Mouse (Mus musculus) midbrain, embryonic 11.5 days (tissue): ENCODE results near the gene Mpig6b. TPM values are rescaled to one million over a fixed set of nuclear protein-coding genes. Genes with fewer than 3 reads are reported as not detected.

Experiments
- ATAC-seq: fragments of 200-750 bp; cut with Nextera tagmentation; 2 replicates; pipeline ENCODE4 v1.8.0; 2017; ENCODE audit warnings: moderate TSS enrichment, moderate library complexity; ENCODE audit not compliant: low FRiP score
- DNase-seq: peaks from one replicate; pipeline ENCODE4 v3.0.0; 2015; ENCODE audit warnings: low spot score; ENCODE audit errors: missing footprints
- H3K27ac ChIP-seq: fragments of 300-500 bp; sonication (generic); 2 replicates; pipeline ENCODE4 v1.5.1; 2014; ENCODE audit warnings: low read depth, low read length
- H3K27me3 ChIP-seq: fragments of 300-500 bp; sonication (generic); 2 replicates; pipeline ENCODE4 v1.6.1; 2014; ENCODE audit warnings: mild to moderate bottlenecking, low read length, moderate library complexity, mixed read lengths; ENCODE audit not compliant: control insufficient read depth, insufficient read depth
- H3K36me3 ChIP-seq: fragments of 300-500 bp; sonication (generic); 2 replicates; pipeline ENCODE4 v1.6.1; 2014; ENCODE audit warnings: mild to moderate bottlenecking, low read length, moderate library complexity, mixed read lengths; ENCODE audit not compliant: control insufficient read depth, insufficient read depth
- H3K4me1 ChIP-seq: fragments of 300-500 bp; sonication (generic); 2 replicates; pipeline ENCODE4 v1.6.1; 2014; ENCODE audit warnings: low read length; ENCODE audit not compliant: control insufficient read depth, insufficient read depth
- H3K4me2 ChIP-seq: fragments of 300-500 bp; sonication (generic); 2 replicates; pipeline ENCODE4 v1.6.1; 2014; ENCODE audit warnings: mild to moderate bottlenecking, moderate library complexity
- H3K4me3 ChIP-seq: fragments of 300-500 bp; sonication (generic); 2 replicates; pipeline ENCODE4 v1.5.1; 2014; ENCODE audit warnings: low read depth, low read length
- H3K9ac ChIP-seq: fragments of 300-500 bp; sonication (generic); 2 replicates; pipeline ENCODE4 v1.6.1; 2014; ENCODE audit warnings: low read length
- H3K9me3 ChIP-seq: fragments of 300-500 bp; sonication (generic); 2 replicates; pipeline ENCODE4 v1.6.1; 2016; ENCODE audit warnings: low read length; ENCODE audit not compliant: control insufficient read depth
- WGBS: fragments of 180-500 bp; shearing (Covaris S2); extraction: QIAGEN DNeasy Blood & Tissue Kit; methylation state at CpG from one replicate; pipeline ENCODE4 v1.1.7; 2014; 5-methylcytosine and 5-hydroxymethylcytosine counted together
- polyA plus RNA-seq: library from polyadenylated mRNA; unstranded; fragments of >200 nt; fragmentation: Nextera tagmentation; extraction: Ambion mirVana; gene quantifications from 2 replicates; pipeline ENCODE4 v1.2.1, GENCODE M21; 2014

Gene Mpig6b
- polyA plus RNA-seq, 1 experiment from 2014 or later: 0.89 TPM

DNA sequence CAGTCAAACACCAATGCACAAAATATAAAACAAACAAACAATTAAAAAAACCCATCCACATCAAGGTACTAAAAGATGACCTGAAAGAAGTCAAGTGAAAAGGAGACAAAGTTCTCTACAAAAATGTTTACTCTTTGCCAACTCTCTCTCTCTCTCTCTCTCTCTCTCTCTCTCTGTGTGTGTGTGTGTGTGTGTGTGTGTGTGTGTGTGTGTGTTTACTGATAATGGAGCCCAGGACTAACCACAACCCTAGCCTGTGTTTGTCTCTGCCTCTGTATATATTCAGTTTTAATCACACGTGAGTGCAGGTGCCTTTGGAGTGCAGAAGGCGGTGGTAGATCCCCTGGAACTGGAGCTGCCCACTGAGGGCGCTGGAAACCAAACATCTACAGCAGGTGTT lies 8.9 kb downstream of the Mpig6b start:
- DNase-seq (no peak), ATAC-seq (no peak)
- H3K9ac ChIP-seq: no peak overlapping the region
- H3K4me2 ChIP-seq: no peak overlapping the region
- peaks cover 19% of the 10 kb centered on the region for H3K4me1 ChIP-seq
- H3K27ac ChIP-seq: no peak overlapping the region
- 81% methylated on average over 3 of the region's 3 CpGs for WGBS
- H3K9me3 ChIP-seq: no peaks in the 10 kb centered on the region
- H3K4me3 ChIP-seq: no peak overlapping the region
- no peaks in the 10 kb centered on the region for H3K27me3 ChIP-seq
- peaks cover 26% of the 10 kb centered on the region for H3K36me3 ChIP-seq

DNA sequence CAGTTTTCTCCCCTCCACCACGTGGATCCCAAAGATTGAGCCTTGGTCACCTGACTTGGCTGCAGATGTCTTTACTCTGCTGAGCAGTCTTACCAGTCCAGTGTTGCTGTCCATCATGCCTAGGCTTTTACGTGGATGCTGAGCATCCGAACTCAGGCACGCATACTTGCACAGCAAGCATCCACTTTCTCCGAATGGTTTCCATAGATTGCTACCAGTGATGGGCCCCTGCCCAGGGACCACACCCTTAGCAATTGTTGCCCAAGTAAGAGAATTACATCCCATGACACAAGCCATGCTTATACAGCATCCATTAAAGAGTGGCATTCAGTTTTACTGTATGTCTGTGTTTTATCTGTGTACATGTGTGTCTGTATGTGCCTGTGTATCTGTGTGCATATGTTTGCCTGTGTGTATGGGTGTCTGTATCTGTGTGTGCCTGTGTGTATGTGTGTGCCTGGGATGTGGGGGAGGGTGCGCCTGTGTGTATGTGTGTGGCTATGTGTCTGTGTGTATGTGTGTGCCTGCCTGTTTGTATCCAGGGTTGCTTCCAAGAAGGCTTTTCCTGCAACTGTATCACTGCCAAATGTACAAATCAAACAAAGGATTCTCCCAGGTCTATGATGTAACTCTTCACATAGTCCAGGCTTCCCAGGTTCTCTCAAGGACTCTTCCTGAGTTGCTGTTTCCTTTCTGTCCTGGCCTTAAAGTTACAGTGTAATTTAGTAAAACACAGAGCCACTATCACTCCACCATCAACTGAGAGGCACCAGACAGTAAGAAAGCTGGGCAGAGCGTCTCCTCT lies 10.1 kb downstream of the Mpig6b start:
- ATAC-seq: no peak
- Histone ChIP-seq H3K9ac (no peak overlapping the region), H3K4me2 (no peak overlapping the region), H3K27me3 (no peaks in the 10 kb centered on the region), H3K9me3 (no peaks in the 10 kb centered on the region), H3K27ac (no peak overlapping the region), H3K36me3 (peaks cover 18% of the 10 kb centered on the region), H3K4me1 (peaks cover 27% of the 10 kb centered on the region), H3K4me3 (no peak overlapping the region)
- no peak for DNase-seq
- WGBS: 93% methylated on average over 7 of the region's 7 CpGs

GRCm38 (mm10) chr17:35052271-35052798 lies 13.6 kb downstream of the Mpig6b start:
- peaks cover 40% of the 10 kb centered on the region for H3K4me1 ChIP-seq

GRCm38 (mm10) chr17:35051156-35052086 lies 14.6 kb downstream of the Mpig6b start:
- H3K27me3 ChIP-seq: no peaks in the 10 kb centered on the region
- DNase-seq (peak; percentile 97), ATAC-seq (peak; percentile 75)
- peak overlapping the region; percentile 54 for H3K4me3 ChIP-seq
- H3K9me3 ChIP-seq: no peaks in the 10 kb centered on the region
- H3K36me3 ChIP-seq: peaks cover 15% of the 10 kb centered on the region
- H3K27ac ChIP-seq: peak overlapping the region; percentile 88
- peak overlapping the region; percentile 83 for H3K9ac ChIP-seq
- peaks cover 46% of the 10 kb centered on the region for H3K4me1 ChIP-seq
- H3K4me2 ChIP-seq: peak overlapping the region; percentile 68
- WGBS: 3% methylated on average over 21 of the region's 21 CpGs

More at GRCm38 (mm10) chr17:35052271-35052798, 13.6 kb downstream of the Mpig6b start:
- WGBS: 81% methylated on average over 12 of the region's 12 CpGs
- no peaks in the 10 kb centered on the region for H3K9me3 ChIP-seq
- H3K4me3 ChIP-seq: peak overlapping the region; percentile 54
- DNase-seq (no peak), ATAC-seq (no peak)
- peak overlapping the region; percentile 68 for H3K4me2 ChIP-seq
- no peaks in the 10 kb centered on the region for H3K27me3 ChIP-seq
- peak overlapping the region; percentile 88 for H3K27ac ChIP-seq
- peaks cover 15% of the 10 kb centered on the region for H3K36me3 ChIP-seq
- H3K9ac ChIP-seq: peak overlapping the region; percentile 83

GRCm38 (mm10) chr17:35050126-35050750 lies 15.7 kb downstream of the Mpig6b start:
- Histone ChIP-seq H3K9ac (peak overlapping the region; percentile 83), H3K36me3 (peaks cover 10% of the 10 kb centered on the region), H3K4me3 (peak overlapping the region; percentile 54), H3K27me3 (no peaks in the 10 kb centered on the region), H3K9me3 (no peaks in the 10 kb centered on the region), H3K4me2 (peak overlapping the region; percentile 68), H3K27ac (peak overlapping the region; percentile 90), H3K4me1 (peaks cover 52% of the 10 kb centered on the region)
- ATAC-seq (0 out of 2 replicates have a peak, but pooled peaks have one; percentile 6), DNase-seq (peak; percentile 97)
- WGBS: under 1% methylated on average over 26 of the region's 27 CpGs

GRCm38 (mm10) chr17:35049561-35050016 lies 16.4 kb downstream of the Mpig6b start, which contains the start of gene Clic1:
Gene Clic1 (plus strand): TSS chr17:35049966.
- peak within 1 kb of the TSS; percentile 83 for H3K9ac ChIP-seq
- H3K27me3 ChIP-seq: no peaks in the 10 kb centered on the region
- ATAC-seq (peak; percentile 14; the same call in 1 of the 2 replicates), DNase-seq (peak; percentile 97)
- peaks cover 52% of the 10 kb centered on the region for H3K4me1 ChIP-seq
- no peaks in the 10 kb centered on the region for H3K9me3 ChIP-seq
- H3K27ac ChIP-seq: peak within 1 kb of the TSS; percentile 90
- H3K4me2 ChIP-seq: peak within 1 kb of the TSS; percentile 68
- WGBS: 1% methylated on average over 11 of the region's 11 CpGs
- peaks cover 10% of the 10 kb centered on the region for H3K36me3 ChIP-seq
- H3K4me3 ChIP-seq: peak within 1 kb of the TSS; percentile 54

DNA sequence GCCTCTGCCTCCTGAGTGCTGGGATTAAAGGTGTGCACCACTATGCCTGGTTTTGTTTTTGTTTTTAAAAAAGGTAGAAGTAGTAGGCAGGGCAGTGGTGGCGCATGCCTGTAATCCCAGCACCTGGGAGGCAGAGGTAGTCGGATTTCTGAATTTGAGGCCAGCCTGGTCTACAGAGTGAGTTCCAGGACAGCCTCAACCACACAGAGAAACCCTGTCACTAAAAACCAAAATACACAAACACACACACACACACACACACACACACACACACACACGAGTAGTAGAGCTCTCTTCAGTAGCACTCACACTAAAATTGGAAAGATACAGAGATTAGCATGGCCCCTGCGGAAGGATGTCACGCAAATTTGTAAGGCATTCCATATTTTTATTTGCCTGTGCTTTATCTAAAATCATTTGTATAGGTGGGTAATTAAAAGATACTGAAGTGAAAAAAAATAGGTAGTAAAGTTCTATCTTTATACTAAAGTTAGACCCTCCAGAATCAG lies 17.0 kb downstream of the Mpig6b start:
- no peak for ATAC-seq
- Histone ChIP-seq H3K27ac (peak overlapping the region; percentile 90; the same call in 1 of the 2 replicates), H3K36me3 (peaks cover 7% of the 10 kb centered on the region), H3K27me3 (no peaks in the 10 kb centered on the region), H3K9me3 (no peaks in the 10 kb centered on the region), H3K4me2 (peak overlapping the region; percentile 68; the same call in 1 of the 2 replicates), H3K4me3 (no peak overlapping the region; the same call in 1 of the 2 replicates), H3K4me1 (peaks cover 52% of the 10 kb centered on the region), H3K9ac (no peak overlapping the region)
- DNase-seq: no peak
- 66% methylated on average over 5 of the region's 5 CpGs for WGBS
